In the genomic region with DNA sequence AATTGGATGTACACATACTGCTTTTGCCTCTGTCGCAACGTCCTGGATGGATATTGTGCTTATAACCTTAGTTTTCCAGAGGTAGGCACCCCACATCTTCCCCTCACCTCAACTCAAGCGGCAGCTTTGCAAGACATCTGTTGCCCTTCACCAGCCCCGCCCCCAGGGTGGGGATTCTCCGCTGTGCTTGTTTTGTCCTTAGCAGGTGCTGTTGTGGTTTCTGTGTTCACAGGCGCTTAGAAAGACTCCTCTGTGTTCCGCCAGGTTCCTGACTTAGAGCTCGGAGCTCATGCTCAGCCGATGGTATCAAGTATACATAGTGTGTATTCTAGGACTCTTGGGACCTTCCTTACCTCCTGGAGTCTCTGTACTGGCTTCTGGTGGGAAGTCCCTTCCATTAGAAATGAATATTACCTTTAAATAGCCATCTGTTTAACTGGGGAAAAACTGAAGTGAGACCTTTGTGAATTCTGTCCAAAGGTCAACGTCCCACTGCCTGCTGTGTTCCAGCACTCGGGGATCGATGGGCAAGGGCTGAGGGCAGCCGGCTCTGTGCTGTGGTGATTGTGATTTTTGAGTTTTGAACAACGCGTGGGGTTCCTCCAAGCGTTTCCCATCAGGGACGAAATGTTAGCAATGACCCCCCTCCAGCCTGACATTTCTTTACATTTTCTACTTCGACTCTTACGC, we compare ENCODE assay signal across 10 mouse cellular contexts. TPM values are rescaled to one million over a fixed set of nuclear protein-coding genes. Genes with fewer than 3 reads are reported as not detected.
DNase-seq lines count a peak whose midpoint lies in the region; ATAC-seq and TF ChIP-seq lines count a peak whose summit lies in the region.
"Had no signal": no experiment of that assay in that cellular context is flagged by ENCODE, and none has a peak within 500 bp of the region (broad histone marks: within the 10 kb centered on the region; RNA-seq: fewer than 3 reads in every experiment).

No protein-coding gene starts in this region.

- H3K4me3 ChIP-seq in liver, adult 2 months (ENCODE audit: insufficient read depth, low read depth, low read length): peak overlapping the region; percentile 43
- H3K4me3 ChIP-seq in liver, embryonic 11.5 days (ENCODE audit: low read depth, low read length): no peak overlapping the region
- no peak overlapping the region for H3K4me3 ChIP-seq in hindbrain, postnatal 0 days (ENCODE audit: low read length)
- H3K4me3 ChIP-seq: limb, embryonic 12.5 days; megakaryocyte, embryonic 14.5 days had no signal

- TF ChIP-seq CTCF in liver, adult 2 months (IDR thresholded peaks at IDR 0.05; ENCODE audit: low read depth, low read length): no peak
- TF ChIP-seq CTCF in hindbrain, postnatal 0 days (IDR thresholded peaks at IDR 0.05; ENCODE audit: low read depth): no peak

- DNase-seq in liver, adult 2 months (ENCODE audit: extremely low read depth, low read depth, low spot score): peak; percentile 85
- DNase-seq in liver, embryonic 11.5 days (ENCODE audit: low spot score): no peak
- DNase-seq in R1 (ENCODE audit: low read depth, low spot score): peak; percentile 45
- DNase-seq in spleen, adult 12 weeks (ENCODE audit: low spot score): peak; percentile 39
- DNase-seq in thymus, postnatal 25 days: peak; percentile 96
- DNase-seq in hindbrain, postnatal 0 days (ENCODE audit: low spot score): no peak
- no peak for DNase-seq in adipocyte (ENCODE audit: low spot score)
- DNase-seq: heart, postnatal 36 days had no signal

- no peaks in the 10 kb centered on the region for H3K9me3 ChIP-seq in liver, embryonic 11.5 days (ENCODE audit: control insufficient read depth, low read length)
- H3K9me3 ChIP-seq in hindbrain, postnatal 0 days (ENCODE audit: low read length): no peaks in the 10 kb centered on the region
- H3K9me3 ChIP-seq: limb, embryonic 12.5 days; megakaryocyte, embryonic 14.5 days had no signal

- H3K27me3 ChIP-seq in liver, adult 2 months (ENCODE audit: control insufficient read depth, insufficient read depth, low read length): no peaks in the 10 kb centered on the region
- H3K27me3 ChIP-seq in liver, embryonic 11.5 days (replicated peaks; ENCODE audit: control insufficient read depth, insufficient read depth, low read length): no peaks in the 10 kb centered on the region
- H3K27me3 ChIP-seq in hindbrain, postnatal 0 days (ENCODE audit: insufficient read depth, low read length): no peaks in the 10 kb centered on the region
- H3K27me3 ChIP-seq: limb, embryonic 12.5 days had no signal

- WGBS in liver, adult 2 months: 28% methylated on average over 19 of the region's 19 CpGs
- 85% methylated on average over 19 of the region's 19 CpGs for WGBS in liver, embryonic 11.5 days
- 89% methylated on average over 19 of the region's 19 CpGs for WGBS in hindbrain, postnatal 0 days

- peaks cover 26% of the 10 kb centered on the region for H3K4me1 ChIP-seq in liver, adult 2 months (ENCODE audit: control insufficient read depth, insufficient read depth, low read length)
- H3K4me1 ChIP-seq in liver, embryonic 11.5 days (replicated peaks; ENCODE audit: control insufficient read depth, insufficient read depth, low read length): no peaks in the 10 kb centered on the region; the same call in 1 of the 2 replicates
- no peaks in the 10 kb centered on the region for H3K4me1 ChIP-seq in hindbrain, postnatal 0 days (ENCODE audit: insufficient read depth, low read length)

- ATAC-seq in liver, embryonic 11.5 days (replicated peaks; ENCODE audit: low FRiP score): no peak
- ATAC-seq in hindbrain, postnatal 0 days: no peak

- no peaks in the 10 kb centered on the region for H3K36me3 ChIP-seq in liver, adult 2 months (ENCODE audit: control insufficient read depth, insufficient read depth, low read length)
- no peaks in the 10 kb centered on the region for H3K36me3 ChIP-seq in liver, embryonic 11.5 days (ENCODE audit: control insufficient read depth, insufficient read depth, low read length)
- H3K36me3 ChIP-seq in hindbrain, postnatal 0 days (ENCODE audit: insufficient read depth, low read length): no peaks in the 10 kb centered on the region
- H3K36me3 ChIP-seq: limb, embryonic 12.5 days had no signal

- no peaks in the 10 kb centered on the region for H3K79me2 ChIP-seq in liver, adult 2 months (ENCODE audit: control insufficient read depth, insufficient read depth, low read length)

- H3K27ac ChIP-seq in liver, adult 2 months (replicated peaks; ENCODE audit: insufficient read depth, low read depth, low read length): peak overlapping the region; percentile 70
- no peak overlapping the region for H3K27ac ChIP-seq in liver, embryonic 11.5 days (ENCODE audit: low read depth, low read length)
- H3K27ac ChIP-seq in hindbrain, postnatal 0 days: no peak overlapping the region
- H3K27ac ChIP-seq: limb, embryonic 12.5 days had no signal

- no peak overlapping the region for H3K4me2 ChIP-seq in liver, embryonic 11.5 days
- no peak overlapping the region for H3K4me2 ChIP-seq in hindbrain, postnatal 0 days (ENCODE audit: low read depth, low read length)
- H3K4me2 ChIP-seq: limb, embryonic 12.5 days had no signal

- no peak for TF ChIP-seq POLR2A in liver, adult 2 months (IDR thresholded peaks at IDR 0.05; ENCODE audit: extremely low read depth, insufficient read depth, low read length)

- H3K9ac ChIP-seq in liver, adult 2 months (ENCODE audit: low read depth, low read length): peak overlapping the region; percentile 56
- no peak overlapping the region for H3K9ac ChIP-seq in liver, embryonic 11.5 days (ENCODE audit: low read depth, low read length)
- H3K9ac ChIP-seq in hindbrain, postnatal 0 days (replicated peaks; ENCODE audit: low read length): no peak overlapping the region
- H3K9ac ChIP-seq: limb, embryonic 12.5 days had no signal

RNA-seq across cellular contexts. Expression of gene Fam8a1, which starts 52.5 kb away (rescaled TPM):
- 38.7 and 39.3 TPM in 2 replicates for total RNA-seq in liver, adult 2 months (2014; rRNA removed)
- 16.5 and 19.2 TPM in 2 replicates for polyA plus RNA-seq in liver, adult 2 months (2012; rRNA removed)
- polyA plus RNA-seq in liver, embryonic 11.5 days (2014; fragmentation: Nextera tagmentation; extraction: Ambion mirVana): 5.0 and 5.6 TPM in 2 replicates
- 32.7 and 33.2 TPM in 2 replicates for total RNA-seq in hindbrain, postnatal 0 days (2014; rRNA removed)
- 12.0 and 14.5 TPM in 2 replicates for polyA plus RNA-seq in hindbrain, postnatal 0 days (2015; fragmentation: Nextera tagmentation; extraction: Ambion mirVana)

Comparison
In these comparisons a context has a peak if more than half of its experiments do, and no peak if none do; other contexts are left out.
1. DNase-seq: peak in liver, adult 2 months (single experiment), R1 (single experiment), spleen, adult 12 weeks (single experiment) and thymus, postnatal 25 days (single experiment); none in liver, embryonic 11.5 days (single experiment), hindbrain, postnatal 0 days (single experiment) and adipocyte (single experiment).